Mouse (Mus musculus): Measurements from ENCODE around the gene Olfr305.

- TF ChIP-seq CTCF (IDR thresholded peaks at IDR 0.05; ENCODE audit: low read depth): no peak
- TF ChIP-seq EP300 (IDR thresholded peaks at IDR 0.05; ENCODE audit: low read depth): no peak
These were observed 41.2 kb downstream of the Olfr305 start, which contains the start of gene Olfr308 for GRCm38 (mm10) chr7:86325530-86325929.

All from liver, embryonic 14.5 days (tissue).